ENCODE assay signal across 20 mouse cellular contexts in the genomic region with DNA sequence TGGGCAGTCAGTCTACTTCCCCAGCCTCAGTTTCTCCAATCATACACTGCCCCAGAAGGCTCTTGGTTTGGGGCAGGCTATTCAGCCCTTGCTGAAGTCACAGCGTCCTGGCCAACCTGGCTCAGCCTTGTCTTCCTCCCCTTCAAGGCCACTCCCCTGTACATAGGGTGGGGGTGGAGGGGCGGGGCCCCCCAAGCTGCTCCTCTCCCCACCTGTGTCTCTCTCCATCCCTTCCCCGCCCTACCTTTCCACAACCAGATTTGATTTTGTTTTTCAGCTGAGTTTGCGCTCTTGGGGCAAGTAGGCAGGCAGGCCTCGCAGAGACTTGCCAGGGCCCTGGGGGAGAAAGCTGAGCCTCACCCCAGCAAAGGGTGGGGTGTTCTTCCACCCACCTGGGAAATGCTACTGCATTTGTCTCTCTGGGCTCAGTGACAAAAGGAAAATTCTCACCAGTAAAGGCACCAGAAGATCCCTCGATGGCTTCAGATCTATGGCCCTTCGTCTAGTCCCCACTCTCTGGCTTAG. TPM values are rescaled to one million over a fixed set of nuclear protein-coding genes. Genes with fewer than 3 reads are reported as not detected.
"Had no signal": no experiment of that assay in that cellular context is flagged by ENCODE, and none has a peak within 500 bp of the region (broad histone marks: within the 10 kb centered on the region; RNA-seq: fewer than 3 reads in every experiment).

No protein-coding gene starts in this region.

- H3K4me2 ChIP-seq: intestine, embryonic 15.5 days; kidney, embryonic 15.5 days; neural tube, embryonic 12.5 days had no signal

- H3K4me1 ChIP-seq: intestine, embryonic 15.5 days; kidney, embryonic 15.5 days; midbrain, embryonic 10.5 days; neural tube, embryonic 12.5 days had no signal

- H3K27ac ChIP-seq: intestine, embryonic 15.5 days; kidney, embryonic 15.5 days; liver, embryonic 14.5 days; midbrain, embryonic 10.5 days; neural tube, embryonic 12.5 days had no signal

- DNase-seq: kidney, adult 18-20 months; kidney, postnatal 14 days; left cerebral cortex, postnatal 4 days; lung, adult 2 months; lung, postnatal 4 days; midbrain, embryonic 14.5 days; retina, postnatal 1 day; right cerebral cortex, postnatal 4 days; spleen, adult 18-20 months; thymus, adult 18-20 months; thymus, postnatal 14 days had no signal

- H3K27me3 ChIP-seq: intestine, embryonic 15.5 days; kidney, embryonic 15.5 days; neural tube, embryonic 12.5 days had no signal

- H3K9ac ChIP-seq: intestine, embryonic 15.5 days; kidney, embryonic 15.5 days; liver, embryonic 14.5 days; neural tube, embryonic 12.5 days had no signal

- ATAC-seq: intestine, embryonic 15.5 days; lung, postnatal 0 days had no signal

- H3K9me3 ChIP-seq: intestine, embryonic 15.5 days; kidney, embryonic 15.5 days; midbrain, embryonic 10.5 days; neural tube, embryonic 12.5 days had no signal

- H3K36me3 ChIP-seq: intestine, embryonic 15.5 days; kidney, embryonic 15.5 days; midbrain, embryonic 10.5 days; neural tube, embryonic 12.5 days had no signal

- H3K4me3 ChIP-seq: intestine, embryonic 15.5 days; kidney, embryonic 15.5 days; midbrain, embryonic 10.5 days; neural tube, embryonic 12.5 days had no signal

RNA-seq across cellular contexts. Expression of gene Pkp1, which starts 19.0 kb away (rescaled TPM):
- total RNA-seq: layer of hippocampus, adult 8-10 months; megakaryocyte, adult 5-6 weeks; neutrophil, adult 5-6 weeks had no signal
- polyA plus RNA-seq: midbrain, embryonic 10.5 days had no signal
